Mouse (Mus musculus) frontal cortex, postnatal 10 days (tissue): ENCODE data around the gene Gm4969.
A peak's percentile ranks its signal among the peaks of the same experiment; 100 is the strongest.

Experiments used
- DNase-seq, 2 experiments: peaks; one replicate each; pipeline ENCODE4 v3.0.0; 2022; ENCODE audit warnings: low spot score in 2 of 2, mixed read lengths in 1 of 2

Gm4969 gene

GRCm38 (mm10) chr7:19093537-19094385, 24.4 kb downstream of the Gm4969 start:
- peak; percentile 87 to 89 for DNase-seq

GRCm38 (mm10) chr7:19093174-19093521, 25.0 kb downstream of the Gm4969 start:
- DNase-seq = peak in 1 of 2 experiments; percentile 79

DNA sequence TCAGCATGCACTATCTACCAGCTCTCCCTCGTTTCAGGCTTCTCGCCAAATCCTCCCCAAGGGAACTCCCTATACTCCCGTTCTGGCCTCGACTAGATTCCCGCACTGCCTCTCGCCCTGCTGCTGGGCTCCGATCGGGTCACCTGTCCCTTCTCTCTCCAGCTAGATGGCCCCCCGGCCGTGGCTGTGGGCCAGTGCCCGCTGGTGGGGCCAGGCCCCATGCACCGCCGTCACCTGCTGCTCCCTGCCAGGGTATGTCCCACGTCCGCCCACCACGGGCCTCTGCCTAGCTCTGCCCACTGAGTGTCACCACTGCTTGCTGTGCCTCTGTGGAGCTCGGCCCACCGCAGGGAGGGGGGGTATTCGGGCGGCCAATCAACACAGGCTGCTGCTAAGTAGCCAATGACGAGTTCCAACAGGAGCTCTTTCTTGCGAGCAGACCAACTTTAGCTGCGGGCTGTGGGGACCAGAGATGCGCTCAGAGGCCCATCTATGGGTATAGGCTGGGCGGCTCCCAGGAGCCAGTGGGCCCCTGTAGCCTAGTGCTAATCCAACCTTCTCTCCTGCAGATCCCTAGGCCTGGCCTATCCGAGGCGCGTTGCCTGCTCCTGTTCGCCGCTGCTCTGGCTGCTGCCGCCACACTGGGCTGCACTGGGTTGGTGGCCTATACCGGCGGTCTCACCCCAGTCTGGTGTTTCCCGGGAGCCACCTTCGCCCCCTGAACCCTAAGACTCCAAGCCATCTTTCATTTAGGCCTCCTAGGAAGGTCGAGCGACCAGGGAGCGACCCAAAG, 25.6 kb downstream of the Gm4969 start:
- DNase-seq = peak in 1 of 2 experiments; percentile 58

DNA sequence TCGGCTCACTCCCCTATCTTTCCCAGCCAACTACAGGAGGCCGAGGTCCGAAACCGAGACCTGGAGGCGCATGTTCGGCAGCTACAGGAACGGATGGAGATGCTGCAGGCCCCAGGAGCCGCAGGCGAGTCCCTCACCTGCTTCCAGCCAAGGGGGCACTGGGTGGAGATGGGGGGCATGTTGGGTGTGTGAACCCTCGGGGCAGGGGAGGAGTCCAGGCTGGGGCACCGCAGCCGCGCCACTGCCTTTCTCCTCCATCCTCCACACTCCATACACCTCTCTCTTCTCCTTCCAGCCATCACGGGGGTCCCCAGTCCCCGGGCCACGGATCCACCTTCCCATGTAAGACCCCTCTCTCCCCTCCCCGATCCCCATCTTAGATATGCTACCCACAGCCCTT, 26.3 kb downstream of the Gm4969 start:
- DNase-seq = no peak

DNA sequence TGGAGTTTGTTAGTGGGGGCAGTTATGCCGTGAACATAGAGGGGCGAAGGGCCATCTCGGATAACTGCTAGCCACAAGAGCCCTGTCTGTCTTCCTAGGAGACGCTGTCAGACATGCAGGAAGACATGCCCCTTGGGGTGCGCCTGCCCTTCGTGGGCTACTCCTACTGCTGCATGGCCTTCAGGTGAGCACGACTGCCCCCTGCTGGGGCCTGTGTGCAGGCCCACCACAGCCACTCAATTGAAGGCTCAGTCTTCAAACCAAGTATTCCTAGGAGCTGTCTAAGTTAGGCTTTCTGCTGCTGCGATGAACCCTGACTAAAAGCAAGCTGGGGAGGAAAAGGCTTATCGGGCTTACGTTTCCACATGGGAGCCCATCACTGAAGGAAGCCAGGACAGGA, 29.4 kb downstream of the Gm4969 start:
- DNase-seq = peak in 1 of 2 experiments; percentile 49

DNA sequence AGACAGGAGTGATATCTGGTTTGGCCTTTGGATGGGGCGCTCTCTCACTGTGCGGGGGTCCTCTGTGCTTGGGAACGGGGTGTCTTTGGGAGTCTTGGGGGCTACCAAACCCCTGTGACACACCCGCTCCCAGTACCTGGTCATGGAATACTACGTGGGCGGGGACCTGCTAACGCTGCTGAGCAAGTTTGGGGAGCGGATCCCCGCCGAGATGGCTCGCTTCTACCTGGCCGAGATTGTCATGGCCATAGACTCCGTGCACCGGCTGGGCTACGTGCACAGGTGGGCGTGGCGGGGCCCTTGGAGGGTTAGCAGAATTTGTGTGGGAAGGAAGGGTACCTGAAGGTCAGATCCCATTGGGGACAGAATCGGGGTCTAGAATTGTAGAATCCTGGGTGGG, 31.4 kb downstream of the Gm4969 start:
- no peak for DNase-seq

DNA sequence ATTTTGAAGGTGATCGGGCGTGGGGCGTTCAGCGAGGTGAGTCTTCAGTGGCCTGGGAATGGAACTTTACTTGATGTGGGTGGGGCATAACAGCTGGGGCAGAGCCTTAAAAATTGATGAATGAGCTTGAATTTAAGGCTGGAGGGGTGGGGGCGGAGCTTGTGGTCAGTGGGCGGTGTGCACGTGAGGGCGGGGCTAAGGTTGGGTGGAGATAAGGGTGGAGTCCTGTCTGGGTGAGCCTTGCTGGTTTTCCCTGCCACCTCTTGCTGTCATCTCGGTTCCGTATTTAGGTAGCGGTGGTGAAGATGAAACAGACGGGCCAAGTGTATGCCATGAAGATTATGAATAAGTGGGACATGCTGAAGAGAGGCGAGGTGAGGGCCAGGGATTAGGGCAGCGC, 32.1 kb downstream of the Gm4969 start:
- DNase-seq = no peak

- DNase-seq = no peak
Measured at GRCm38 (mm10) chr7:19085495-19085894, 32.7 kb downstream of the Gm4969 start.

DNA sequence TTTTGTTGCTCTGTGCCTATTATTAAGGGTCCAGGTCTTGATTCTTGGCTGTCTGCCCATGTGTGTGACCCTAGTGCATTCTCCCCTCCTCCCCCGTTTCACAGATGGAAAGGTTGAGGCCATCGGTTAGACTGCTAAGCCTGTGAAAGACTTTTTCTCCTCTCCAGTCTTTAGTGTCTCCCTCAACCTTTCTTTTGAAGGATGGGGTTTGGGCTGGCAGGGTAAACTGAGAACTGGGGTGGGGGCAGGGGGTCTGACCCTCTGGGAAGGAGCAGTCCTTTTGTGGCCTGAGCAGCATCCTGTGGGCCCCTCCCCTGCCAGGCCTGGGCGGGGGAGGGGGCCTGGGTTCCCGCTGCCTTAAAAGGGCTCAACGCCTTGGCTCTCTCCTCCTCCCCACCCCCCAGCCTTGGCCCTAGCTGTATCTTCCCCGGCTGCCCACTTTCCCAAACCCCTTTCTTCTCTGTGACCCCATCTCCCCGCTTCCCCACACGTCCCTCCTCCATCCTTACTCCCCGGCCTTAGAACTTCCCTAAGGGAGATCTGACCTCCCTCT, 33.2 kb downstream of the Gm4969 start:
- DNase-seq = no peak

DNA sequence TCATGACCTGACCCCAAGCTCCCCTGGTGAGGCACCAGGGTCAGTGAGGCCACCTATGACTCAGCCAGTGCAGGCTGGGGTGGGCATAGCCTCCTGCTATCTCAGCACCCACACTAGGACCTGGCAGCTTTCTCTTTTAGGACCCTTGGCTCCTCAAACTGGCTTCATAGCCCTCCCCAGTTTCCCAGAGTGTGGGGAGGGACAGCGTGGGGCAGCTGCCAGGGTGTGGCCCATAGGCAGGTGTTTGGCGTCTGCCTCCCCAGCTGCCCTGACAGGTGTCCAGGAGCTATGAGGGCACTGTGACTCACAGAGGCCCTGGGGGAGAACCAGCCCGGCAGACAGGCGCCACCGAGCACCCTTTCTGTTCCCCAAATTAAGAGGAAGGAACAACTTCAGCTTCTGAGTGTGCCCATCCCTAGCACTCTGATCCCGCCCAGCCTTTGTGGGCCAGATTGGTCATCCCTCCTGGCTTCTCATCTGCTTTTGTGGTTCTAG, 33.8 kb downstream of the Gm4969 start:
- no peak for DNase-seq

- DNase-seq = no peak
Measured at GRCm38 (mm10) chr7:19083701-19084100, 34.5 kb downstream of the Gm4969 start, which contains the start of gene Dmpk. Gene Dmpk (plus strand): TSS chr7:19083849.

DNA sequence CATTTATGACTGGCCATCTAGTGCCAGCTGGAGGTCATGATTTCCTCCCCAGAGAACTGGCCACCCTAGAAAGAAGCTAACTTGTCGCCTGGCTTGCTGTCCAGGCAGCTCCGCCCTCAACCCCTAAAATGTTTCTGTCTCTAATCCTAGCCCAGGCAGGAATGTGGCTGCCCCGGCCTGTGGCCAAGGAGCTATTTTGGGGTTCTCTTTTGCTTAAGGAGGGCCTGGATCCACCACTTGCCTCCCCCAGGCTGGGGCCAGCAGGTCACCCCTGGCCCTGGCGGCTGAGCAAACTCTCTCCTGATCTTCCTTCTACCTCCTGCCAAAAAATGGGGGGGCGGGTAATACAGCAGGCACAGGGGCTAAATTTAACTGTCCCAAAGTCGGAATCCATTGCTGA, 35.1 kb downstream of the Gm4969 start:
- DNase-seq = no peak

DNA sequence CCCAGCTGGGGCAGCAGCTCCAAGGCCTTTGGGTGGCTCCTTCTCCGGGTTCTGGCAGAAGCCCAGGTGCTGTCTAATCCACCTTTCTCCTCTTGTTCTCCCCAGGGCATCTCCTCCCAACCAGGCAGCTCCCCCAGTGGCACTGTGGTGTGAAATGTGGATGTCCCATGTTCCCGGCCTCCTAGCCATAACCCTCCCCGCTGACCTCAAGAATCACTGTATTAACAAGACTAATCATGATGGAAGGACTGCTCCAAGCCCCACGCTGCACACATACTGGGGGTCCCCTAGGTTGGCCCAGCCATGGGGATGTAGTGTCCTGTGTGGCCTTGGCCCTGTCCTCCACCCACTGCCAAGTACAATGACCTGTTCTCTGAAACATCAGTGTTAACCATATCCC, 36.0 kb downstream of the Gm4969 start:
- no peak for DNase-seq

GRCm38 (mm10) chr7:19080451-19080950, 37.7 kb downstream of the Gm4969 start:
- DNase-seq = no peak

- DNase-seq = no peak
Measured at GRCm38 (mm10) chr7:19078732-19079131, 39.4 kb downstream of the Gm4969 start.

DNA sequence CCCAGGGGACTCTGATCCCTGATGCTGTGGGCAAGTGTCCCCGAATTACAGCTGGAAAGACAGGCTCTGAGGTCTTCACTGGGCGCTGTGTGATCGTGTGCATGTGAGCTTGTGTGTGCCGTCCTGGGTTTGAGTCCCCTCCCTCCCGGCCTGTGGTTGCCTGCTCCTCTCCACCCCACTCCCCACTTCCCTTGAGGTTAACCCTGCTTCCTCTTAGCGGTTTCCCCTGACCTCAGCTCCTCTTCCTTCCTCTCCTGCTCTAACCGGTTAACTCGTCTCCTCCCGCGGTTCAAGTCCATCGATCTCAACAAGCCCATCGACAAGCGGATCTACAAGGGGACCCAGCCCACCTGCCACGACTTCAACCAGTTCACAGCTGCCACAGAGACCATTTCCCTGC, 40.4 kb downstream of the Gm4969 start:
- DNase-seq = no peak

DNA sequence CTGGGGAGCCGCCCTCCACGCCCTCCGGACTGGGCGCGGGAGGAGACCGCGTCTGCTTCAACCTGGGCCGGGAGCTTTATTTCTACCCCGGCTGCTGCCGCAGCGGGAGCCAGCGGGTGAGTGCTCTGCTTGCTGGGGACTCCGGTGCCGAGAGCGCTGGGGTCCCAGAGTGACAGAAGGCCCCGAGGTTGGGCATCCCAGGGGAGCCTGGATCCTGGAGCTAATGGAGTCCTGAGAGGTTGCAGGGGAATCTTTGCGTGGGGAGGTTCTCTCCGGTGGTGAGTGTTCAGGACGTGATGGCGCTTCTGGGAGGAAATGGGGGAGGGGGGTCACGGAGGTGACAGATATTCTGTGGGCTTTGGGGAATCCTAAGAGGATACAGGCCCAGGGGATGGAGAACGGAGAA, 41.6 kb downstream of the Gm4969 start:
- DNase-seq = no peak

DNA sequence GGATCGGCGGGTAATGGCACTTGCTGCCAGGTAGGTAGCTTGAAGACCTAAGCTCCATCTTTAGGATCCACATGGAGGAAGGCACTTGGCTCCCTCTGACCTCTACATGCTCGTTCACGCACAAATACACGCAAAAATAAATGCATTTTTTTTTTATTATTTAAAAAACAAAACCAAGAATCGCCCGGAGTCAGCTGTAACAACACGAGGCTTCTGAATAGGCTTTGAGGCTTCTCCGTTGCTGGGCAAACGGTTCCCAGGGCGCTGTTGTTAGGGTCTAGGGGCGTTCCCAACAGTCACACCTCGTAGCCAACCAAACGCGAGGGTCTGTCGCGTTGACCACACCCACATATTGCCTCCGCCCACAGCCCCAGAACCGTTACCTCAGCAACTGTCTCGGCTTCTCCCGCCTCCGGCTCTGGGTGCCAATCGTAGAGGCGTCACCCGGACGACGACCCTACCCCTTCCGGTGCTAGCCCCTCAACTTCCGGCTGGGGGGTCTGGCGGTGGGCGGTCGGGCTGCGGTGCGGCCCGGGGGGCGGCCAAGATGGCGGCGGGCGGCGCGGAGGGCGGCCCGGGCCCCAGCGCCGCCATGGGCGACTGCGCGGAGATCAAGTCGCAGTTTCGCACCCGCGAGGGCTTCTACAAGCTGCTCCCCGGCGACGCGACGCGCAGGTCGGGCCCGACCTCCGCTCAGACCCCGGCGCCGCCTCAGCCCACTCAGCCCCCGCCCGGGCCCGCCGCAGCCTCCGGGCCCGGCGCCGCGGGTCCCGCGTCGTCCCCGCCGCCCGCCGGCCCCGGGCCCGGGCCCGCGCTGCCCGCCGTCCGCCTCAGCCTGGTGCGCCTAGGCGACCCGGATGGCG, 42.2 kb downstream of the Gm4969 start, which contains the start of gene Dmwd:
Dmwd (plus strand) TSS at position 505 of the 863 bp plus-strand sequence.
- DNase-seq = peak; percentile 97 to 98

DNA sequence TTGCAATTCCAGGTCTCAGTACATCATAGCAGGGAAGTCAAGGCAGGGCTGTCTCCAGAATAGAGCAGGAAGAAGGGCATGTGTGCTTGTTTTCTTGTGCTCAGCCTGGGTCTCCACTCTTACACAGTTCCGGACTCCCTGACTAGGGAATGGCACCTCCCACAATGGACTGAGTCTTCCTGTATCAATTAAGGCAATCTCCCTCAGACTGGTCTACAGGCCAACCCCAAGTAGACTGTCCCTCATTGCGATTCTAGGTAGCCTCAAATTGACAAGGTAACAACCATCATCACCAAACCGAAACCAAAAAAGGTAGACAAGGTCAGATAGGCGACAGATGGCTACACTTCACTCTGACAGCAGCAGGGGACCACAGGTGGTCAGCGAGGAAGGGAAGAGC, 42.9 kb downstream of the Gm4969 start:
- DNase-seq = no peak

GRCm38 (mm10) chr7:19074494-19074893, 43.7 kb downstream of the Gm4969 start:
- DNase-seq = peak in 1 of 2 experiments; percentile 2

DNA sequence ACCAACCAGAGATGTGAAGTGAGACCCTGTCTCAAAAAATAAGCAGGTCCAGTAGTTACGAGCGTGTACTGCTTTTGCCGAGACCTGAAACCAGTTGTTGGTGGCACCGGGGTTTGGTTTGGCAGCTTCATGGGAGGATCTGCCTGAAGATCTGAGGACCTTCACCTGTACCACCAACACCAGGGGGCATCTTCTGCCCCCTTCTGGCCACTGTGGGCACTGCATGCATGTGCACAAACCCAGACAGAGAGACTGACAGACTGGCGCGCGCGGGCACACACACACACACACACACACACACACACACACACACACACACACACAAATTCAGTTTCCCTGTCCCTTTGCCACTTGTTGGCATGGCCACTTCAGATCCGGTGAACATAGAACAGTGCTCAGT, 44.7 kb downstream of the Gm4969 start:
- DNase-seq = peak in 1 of 2 experiments; percentile 3
